Mouse (Mus musculus) forebrain, embryonic 14.5 days (tissue): ENCODE data around the gene Gm21972. TPM values are rescaled to one million over a fixed set of nuclear protein-coding genes. Genes with fewer than 3 reads are reported as not detected.

Experiments
- ATAC-seq: fragments of 200-750 bp; cut with Nextera tagmentation; 2 replicates; pipeline ENCODE4 v1.8.0; 2017; ENCODE audit warnings: mild to moderate bottlenecking, moderate library complexity
- DNase-seq: peaks from one replicate; pipeline ENCODE4 v3.0.0-alpha.2; 2015; ENCODE audit warnings: low spot score
- H3K27ac ChIP-seq: fragments of 300-500 bp; sonication (generic); 2 replicates; pipeline ENCODE4 v1.5.1; 2014; ENCODE audit warnings: low read depth, mild to moderate bottlenecking, control low read depth, low read length, moderate library complexity
- H3K27me3 ChIP-seq: fragments of 300-500 bp; sonication (generic); replicated peaks from 2 replicates; pipeline ENCODE4 v1.6.1; 2014; ENCODE audit warnings: low read length, control low read depth, mixed read lengths; ENCODE audit not compliant: control insufficient read depth, insufficient read depth
- H3K36me3 ChIP-seq: fragments of 300-500 bp; sonication (generic); 2 replicates; pipeline ENCODE4 v1.6.1; 2014; ENCODE audit warnings: low read length, control low read depth; ENCODE audit not compliant: control insufficient read depth, insufficient read depth
- H3K4me1 ChIP-seq: fragments of 300-500 bp; sonication (generic); 2 replicates; pipeline ENCODE4 v1.6.1; 2014; ENCODE audit warnings: antibody characterized with exemption, low read length, control low read depth; ENCODE audit not compliant: control insufficient read depth, insufficient read depth
- H3K4me2 ChIP-seq: fragments of 300-500 bp; sonication (generic); 2 replicates; pipeline ENCODE4 v1.6.1; 2014; ENCODE audit warnings: mild to moderate bottlenecking, control low read depth, low read length
- H3K4me3 ChIP-seq: fragments of 300-500 bp; sonication (generic); 2 replicates; pipeline ENCODE4 v1.5.1; 2014; ENCODE audit warnings: low read depth, low read length, control low read depth
- H3K9ac ChIP-seq: fragments of 300-500 bp; sonication (generic); 2 replicates; pipeline ENCODE4 v1.6.1; 2014; ENCODE audit warnings: mild to moderate bottlenecking, low read length, control low read depth, moderate library complexity
- H3K9me3 ChIP-seq: fragments of 300-500 bp; sonication (generic); replicated peaks from 2 replicates; pipeline ENCODE4 v1.6.1; 2016; ENCODE audit warnings: low read length, control low read depth, mixed read lengths; ENCODE audit not compliant: control insufficient read depth
- WGBS: fragments of 180-500 bp; shearing (Covaris S2); extraction: QIAGEN DNeasy Blood & Tissue Kit; methylation state at CpG from one replicate; pipeline ENCODE4 v1.1.7; 2014; 5-methylcytosine and 5-hydroxymethylcytosine counted together
- polyA plus RNA-seq: library from polyadenylated mRNA; unstranded; fragments of >200 nt; fragmentation: Nextera tagmentation; extraction: Ambion mirVana; gene quantifications from 2 replicates; pipeline ENCODE4 v1.2.1, GENCODE M21; 2014

Gene Gm21972
- polyA plus RNA-seq, 1 experiment from 2014 or later: 1.1 TPM

GRCm38 (mm10) chr1:86178462-86179253, 45.2 kb downstream of the Gm21972 start:
- Histone ChIP-seq H3K27ac (no peak overlapping the region), H3K4me3 (no peak overlapping the region), H3K9me3 (no peaks in the 10 kb centered on the region), H3K4me2 (no peak overlapping the region), H3K36me3 (peaks cover 31% of the 10 kb centered on the region), H3K27me3 (no peaks in the 10 kb centered on the region), H3K4me1 (no peaks in the 10 kb centered on the region), H3K9ac (no peak overlapping the region)
- DNase-seq (peak; percentile 80), ATAC-seq (peak; percentile 82)
- WGBS: 47% methylated on average over 7 of the region's 7 CpGs

- no peaks in the 10 kb centered on the region for H3K27me3 ChIP-seq
- no peak for ATAC-seq
These were observed 48.7 kb downstream of the Gm21972 start for GRCm38 (mm10) chr1:86182004-86182709.

GRCm38 (mm10) chr1:86183577-86184263, 50.3 kb downstream of the Gm21972 start:
- Histone ChIP-seq H3K9ac (no peak overlapping the region), H3K4me1 (no peaks in the 10 kb centered on the region), H3K27ac (no peak overlapping the region), H3K4me3 (no peak overlapping the region), H3K9me3 (no peaks in the 10 kb centered on the region), H3K4me2 (no peak overlapping the region), H3K27me3 (no peaks in the 10 kb centered on the region), H3K36me3 (peaks cover 7% of the 10 kb centered on the region; the same call in 1 of the 2 replicates)
- ATAC-seq (no peak), DNase-seq (no peak)
- 90% methylated on average over 4 of the region's 4 CpGs for WGBS

More at GRCm38 (mm10) chr1:86182004-86182709, 48.7 kb downstream of the Gm21972 start:
- no peak for DNase-seq
- peaks cover 15% of the 10 kb centered on the region; the same call in 1 of the 2 replicates for H3K36me3 ChIP-seq
- no peak overlapping the region for H3K4me2 ChIP-seq
- no peak overlapping the region for H3K4me3 ChIP-seq
- H3K4me1 ChIP-seq: no peaks in the 10 kb centered on the region
- H3K9me3 ChIP-seq: no peaks in the 10 kb centered on the region
- H3K27ac ChIP-seq: no peak overlapping the region
- WGBS: 81% methylated on average over 5 of the region's 5 CpGs
- no peak overlapping the region for H3K9ac ChIP-seq

GRCm38 (mm10) chr1:86186762-86187161, 53.3 kb downstream of the Gm21972 start:
- Histone ChIP-seq H3K9ac (no peak overlapping the region), H3K4me3 (no peak overlapping the region), H3K36me3 (peaks cover 21% of the 10 kb centered on the region), H3K27me3 (no peaks in the 10 kb centered on the region), H3K4me2 (no peak overlapping the region), H3K9me3 (no peaks in the 10 kb centered on the region), H3K27ac (no peak overlapping the region), H3K4me1 (no peaks in the 10 kb centered on the region)
- ATAC-seq (no peak), DNase-seq (no peak)
- WGBS: 88% methylated on average over 7 of the region's 7 CpGs

GRCm38 (mm10) chr1:86187856-86188255, 54.4 kb downstream of the Gm21972 start:
- no peak overlapping the region for H3K9ac ChIP-seq

GRCm38 (mm10) chr1:86188271-86188670, 54.8 kb downstream of the Gm21972 start:
- no peaks in the 10 kb centered on the region for H3K4me1 ChIP-seq
- no peaks in the 10 kb centered on the region for H3K27me3 ChIP-seq
- H3K36me3 ChIP-seq: peaks cover 21% of the 10 kb centered on the region
- no peak overlapping the region for H3K4me2 ChIP-seq
- ATAC-seq: no peak
- DNase-seq: no peak
- H3K4me3 ChIP-seq: no peak overlapping the region
- WGBS: 88% methylated on average over 2 of the region's 2 CpGs
- H3K9ac ChIP-seq: no peak overlapping the region
- H3K27ac ChIP-seq: no peak overlapping the region
- no peaks in the 10 kb centered on the region for H3K9me3 ChIP-seq

More at GRCm38 (mm10) chr1:86187856-86188255, 54.4 kb downstream of the Gm21972 start:
- Histone ChIP-seq H3K36me3 (peaks cover 21% of the 10 kb centered on the region), H3K4me1 (no peaks in the 10 kb centered on the region), H3K4me3 (no peak overlapping the region), H3K27ac (no peak overlapping the region), H3K4me2 (no peak overlapping the region), H3K27me3 (no peaks in the 10 kb centered on the region), H3K9me3 (no peaks in the 10 kb centered on the region)
- DNase-seq: no peak
- no peak for ATAC-seq
- WGBS: 72% methylated on average over 2 of the region's 2 CpGs

GRCm38 (mm10) chr1:86189034-86189702, 55.7 kb downstream of the Gm21972 start:
- Histone ChIP-seq H3K27ac (no peak overlapping the region), H3K36me3 (peaks cover 21% of the 10 kb centered on the region), H3K27me3 (no peaks in the 10 kb centered on the region), H3K4me1 (no peaks in the 10 kb centered on the region), H3K9me3 (no peaks in the 10 kb centered on the region), H3K4me3 (no peak overlapping the region), H3K9ac (no peak overlapping the region), H3K4me2 (no peak overlapping the region)
- 85% methylated on average over 6 of the region's 6 CpGs for whole genome bisulfite sequencing
- DNase-seq (no peak), ATAC-seq (no peak)

GRCm38 (mm10) chr1:86190843-86191242, 57.4 kb downstream of the Gm21972 start:
- DNase-seq: no peak
- Histone ChIP-seq H3K27ac (no peak overlapping the region), H3K4me2 (no peak overlapping the region), H3K36me3 (peaks cover 33% of the 10 kb centered on the region), H3K9me3 (no peaks in the 10 kb centered on the region), H3K27me3 (no peaks in the 10 kb centered on the region), H3K9ac (no peak overlapping the region), H3K4me3 (no peak overlapping the region), H3K4me1 (no peaks in the 10 kb centered on the region)
- 91% methylated on average over 6 of the region's 6 CpGs for WGBS
- ATAC-seq: no peak
